Mouse (Mus musculus): Measurements from ENCODE around the gene Igsf3. TPM values are rescaled to one million over a fixed set of nuclear protein-coding genes. Genes with fewer than 3 reads are reported as not detected.

The Igsf3 gene
- polyA plus RNA-seq, 1 experiment, result 0.63 TPM

GRCm38 (mm10) chr3:101437021-101437563, 60.2 kb downstream of the Igsf3 start:
- no peak overlapping the region for H3K4me3 ChIP-seq (ENCODE audit: insufficient read depth, low read depth, low read length)
- no peaks in the 10 kb centered on the region for H3K4me1 ChIP-seq (ENCODE audit: control insufficient read depth, insufficient read depth, insufficient read length, low read length)
- no peak overlapping the region for H3K27ac ChIP-seq (replicated peaks; ENCODE audit: low read depth, low read length)

- Histone ChIP-seq H3K27ac (replicated peaks; ENCODE audit: low read depth, low read length) (no peak overlapping the region), H3K4me1 (ENCODE audit: control insufficient read depth, insufficient read depth, insufficient read length, low read length) (no peaks in the 10 kb centered on the region), H3K4me3 (ENCODE audit: insufficient read depth, low read depth, low read length) (no peak overlapping the region)
These were observed 66.5 kb downstream of the Igsf3 start for GRCm38 (mm10) chr3:101443265-101443881.

GRCm38 (mm10) chr3:101444437-101444836, 67.6 kb downstream of the Igsf3 start:
- no peak overlapping the region for H3K27ac ChIP-seq (replicated peaks; ENCODE audit: low read depth, low read length)
- no peaks in the 10 kb centered on the region for H3K4me1 ChIP-seq (ENCODE audit: control insufficient read depth, insufficient read depth, insufficient read length, low read length)

GRCm38 (mm10) chr3:101447239-101447638, 70.4 kb downstream of the Igsf3 start:
- no peaks in the 10 kb centered on the region for H3K4me1 ChIP-seq (ENCODE audit: control insufficient read depth, insufficient read depth, insufficient read length, low read length)
- H3K4me3 ChIP-seq (ENCODE audit: insufficient read depth, low read depth, low read length), result no peak overlapping the region
- H3K27ac ChIP-seq (replicated peaks; ENCODE audit: low read depth, low read length), result no peak overlapping the region

More at GRCm38 (mm10) chr3:101444437-101444836, 67.6 kb downstream of the Igsf3 start:
- no peak overlapping the region for H3K4me3 ChIP-seq (ENCODE audit: insufficient read depth, low read depth, low read length)

GRCm38 (mm10) chr3:101448765-101449164, 71.9 kb downstream of the Igsf3 start:
- Histone ChIP-seq H3K4me1 (ENCODE audit: control insufficient read depth, insufficient read depth, insufficient read length, low read length) (no peaks in the 10 kb centered on the region), H3K27ac (replicated peaks; ENCODE audit: low read depth, low read length) (no peak overlapping the region)

GRCm38 (mm10) chr3:101450811-101451428, 74.0 kb downstream of the Igsf3 start:
- no peak overlapping the region for H3K4me3 ChIP-seq (ENCODE audit: insufficient read depth, low read depth, low read length)
- H3K4me1 ChIP-seq (ENCODE audit: control insufficient read depth, insufficient read depth, insufficient read length, low read length), result no peaks in the 10 kb centered on the region
- no peak overlapping the region for H3K27ac ChIP-seq (replicated peaks; ENCODE audit: low read depth, low read length)

More at GRCm38 (mm10) chr3:101448765-101449164, 71.9 kb downstream of the Igsf3 start:
- H3K4me3 ChIP-seq (ENCODE audit: insufficient read depth, low read depth, low read length), result no peak overlapping the region

GRCm38 (mm10) chr3:101460618-101461017, 83.7 kb downstream of the Igsf3 start:
- Histone ChIP-seq H3K27ac (replicated peaks; ENCODE audit: low read depth, low read length) (no peak overlapping the region), H3K4me3 (ENCODE audit: insufficient read depth, low read depth, low read length) (no peak overlapping the region), H3K4me1 (ENCODE audit: control insufficient read depth, insufficient read depth, insufficient read length, low read length) (no peaks in the 10 kb centered on the region)

GRCm38 (mm10) chr3:101461046-101461445, 84.2 kb downstream of the Igsf3 start:
- Histone ChIP-seq H3K27ac (replicated peaks; ENCODE audit: low read depth, low read length) (no peak overlapping the region), H3K4me3 (ENCODE audit: insufficient read depth, low read depth, low read length) (no peak overlapping the region), H3K4me1 (ENCODE audit: control insufficient read depth, insufficient read depth, insufficient read length, low read length) (no peaks in the 10 kb centered on the region)

- Histone ChIP-seq H3K27ac (replicated peaks; ENCODE audit: low read depth, low read length) (no peak overlapping the region), H3K4me1 (ENCODE audit: control insufficient read depth, insufficient read depth, insufficient read length, low read length) (no peaks in the 10 kb centered on the region), H3K4me3 (ENCODE audit: insufficient read depth, low read depth, low read length) (no peak overlapping the region)
These were observed 84.9 kb downstream of the Igsf3 start for GRCm38 (mm10) chr3:101461816-101462215.

GRCm38 (mm10) chr3:101462294-101462693, 85.4 kb downstream of the Igsf3 start:
- Histone ChIP-seq H3K4me1 (ENCODE audit: control insufficient read depth, insufficient read depth, insufficient read length, low read length) (no peaks in the 10 kb centered on the region), H3K27ac (replicated peaks; ENCODE audit: low read depth, low read length) (no peak overlapping the region), H3K4me3 (ENCODE audit: insufficient read depth, low read depth, low read length) (no peak overlapping the region)

- H3K4me1 ChIP-seq (ENCODE audit: control insufficient read depth, insufficient read depth, insufficient read length, low read length), result no peaks in the 10 kb centered on the region
- H3K27ac ChIP-seq (replicated peaks; ENCODE audit: low read depth, low read length), result no peak overlapping the region
- H3K4me3 ChIP-seq (ENCODE audit: insufficient read depth, low read depth, low read length), result no peak overlapping the region
These were observed 86.6 kb downstream of the Igsf3 start for GRCm38 (mm10) chr3:101463491-101463890.

GRCm38 (mm10) chr3:101469675-101470074, 92.8 kb downstream of the Igsf3 start:
- H3K4me3 ChIP-seq (ENCODE audit: insufficient read depth, low read depth, low read length), result no peak overlapping the region
- no peak overlapping the region for H3K27ac ChIP-seq (replicated peaks; ENCODE audit: low read depth, low read length)
- H3K4me1 ChIP-seq (ENCODE audit: control insufficient read depth, insufficient read depth, insufficient read length, low read length), result no peaks in the 10 kb centered on the region

GRCm38 (mm10) chr3:101471881-101472280, 95.0 kb downstream of the Igsf3 start:
- Histone ChIP-seq H3K4me3 (ENCODE audit: insufficient read depth, low read depth, low read length) (no peak overlapping the region), H3K4me1 (ENCODE audit: control insufficient read depth, insufficient read depth, insufficient read length, low read length) (no peaks in the 10 kb centered on the region), H3K27ac (replicated peaks; ENCODE audit: low read depth, low read length) (no peak overlapping the region)

GRCm38 (mm10) chr3:101481951-101482350, 105.1 kb downstream of the Igsf3 start:
- no peak overlapping the region for H3K4me3 ChIP-seq (ENCODE audit: insufficient read depth, low read depth, low read length)
- H3K27ac ChIP-seq (replicated peaks; ENCODE audit: low read depth, low read length), result no peak overlapping the region
- H3K4me1 ChIP-seq (ENCODE audit: control insufficient read depth, insufficient read depth, insufficient read length, low read length), result no peaks in the 10 kb centered on the region

- Histone ChIP-seq H3K27ac (replicated peaks; ENCODE audit: low read depth, low read length) (no peak overlapping the region), H3K4me1 (ENCODE audit: control insufficient read depth, insufficient read depth, insufficient read length, low read length) (no peaks in the 10 kb centered on the region), H3K4me3 (ENCODE audit: insufficient read depth, low read depth, low read length) (no peak overlapping the region)
These were observed 106.5 kb downstream of the Igsf3 start for GRCm38 (mm10) chr3:101483256-101483983.
